Mouse (Mus musculus) heart, embryonic 11.5 days (tissue): ENCODE results near the gene Gjd3. TPM values are rescaled to one million over a fixed set of nuclear protein-coding genes. Genes with fewer than 3 reads are reported as not detected.

ENCODE experiments used
- ATAC-seq: fragments of 200-750 bp; cut with Nextera tagmentation; replicated peaks from 2 replicates; pipeline ENCODE4 v1.8.0; 2017; ENCODE audit warnings: moderate library complexity; ENCODE audit not compliant: insufficient number of reproducible peaks, low FRiP score, low TSS enrichment
- H3K27ac ChIP-seq: fragments of 300-500 bp; sonication (generic); 2 replicates; pipeline ENCODE4 v1.5.1; 2014; ENCODE audit warnings: mild to moderate bottlenecking, low read depth, low read length
- H3K27me3 ChIP-seq: fragments of 300-500 bp; sonication (generic); 2 replicates; pipeline ENCODE4 v1.6.1; 2014; ENCODE audit warnings: mild to moderate bottlenecking, low read length, mixed read lengths; ENCODE audit not compliant: control insufficient read depth, insufficient read depth
- H3K36me3 ChIP-seq: fragments of 300-500 bp; sonication (generic); 2 replicates; pipeline ENCODE4 v1.6.1; 2014; ENCODE audit warnings: mild to moderate bottlenecking, low read length, moderate library complexity, mixed read lengths; ENCODE audit not compliant: control insufficient read depth, insufficient read depth
- H3K4me1 ChIP-seq: fragments of 300-500 bp; sonication (generic); 2 replicates; pipeline ENCODE4 v1.6.1; 2014; ENCODE audit warnings: low read length; ENCODE audit not compliant: control insufficient read depth, insufficient read depth
- H3K4me2 ChIP-seq: fragments of 300-500 bp; sonication (generic); 2 replicates; pipeline ENCODE4 v1.6.1; 2014; ENCODE audit warnings: mild to moderate bottlenecking, moderate library complexity
- H3K4me3 ChIP-seq: fragments of 300-500 bp; sonication (generic); 2 replicates; pipeline ENCODE4 v1.5.1; 2014; ENCODE audit warnings: low read depth, low read length
- H3K9ac ChIP-seq: fragments of 300-500 bp; sonication (generic); 2 replicates; pipeline ENCODE4 v1.6.1; 2014; ENCODE audit warnings: mild to moderate bottlenecking, low read depth, low read length, moderate library complexity
- H3K9me3 ChIP-seq: fragments of 300-500 bp; sonication (generic); replicated peaks from 2 replicates; pipeline ENCODE4 v1.6.1; 2016; ENCODE audit warnings: low read length; ENCODE audit not compliant: control insufficient read depth
- WGBS: fragments of 180-500 bp; shearing (Covaris S2); extraction: QIAGEN DNeasy Blood & Tissue Kit; methylation state at CpG from one replicate; pipeline ENCODE4 v1.1.7; 2014; ENCODE audit not compliant: insufficient replicate concordance; 5-methylcytosine and 5-hydroxymethylcytosine counted together
- polyA plus RNA-seq: library from polyadenylated mRNA; unstranded; fragments of >200 nt; fragmentation: Nextera tagmentation; extraction: Ambion mirVana; gene quantifications from 2 replicates; pipeline ENCODE4 v1.2.1, GENCODE M21; 2014

Gjd3 gene
- polyA plus RNA-seq, 1 experiment from 2014 or later: 1.3 TPM

DNA sequence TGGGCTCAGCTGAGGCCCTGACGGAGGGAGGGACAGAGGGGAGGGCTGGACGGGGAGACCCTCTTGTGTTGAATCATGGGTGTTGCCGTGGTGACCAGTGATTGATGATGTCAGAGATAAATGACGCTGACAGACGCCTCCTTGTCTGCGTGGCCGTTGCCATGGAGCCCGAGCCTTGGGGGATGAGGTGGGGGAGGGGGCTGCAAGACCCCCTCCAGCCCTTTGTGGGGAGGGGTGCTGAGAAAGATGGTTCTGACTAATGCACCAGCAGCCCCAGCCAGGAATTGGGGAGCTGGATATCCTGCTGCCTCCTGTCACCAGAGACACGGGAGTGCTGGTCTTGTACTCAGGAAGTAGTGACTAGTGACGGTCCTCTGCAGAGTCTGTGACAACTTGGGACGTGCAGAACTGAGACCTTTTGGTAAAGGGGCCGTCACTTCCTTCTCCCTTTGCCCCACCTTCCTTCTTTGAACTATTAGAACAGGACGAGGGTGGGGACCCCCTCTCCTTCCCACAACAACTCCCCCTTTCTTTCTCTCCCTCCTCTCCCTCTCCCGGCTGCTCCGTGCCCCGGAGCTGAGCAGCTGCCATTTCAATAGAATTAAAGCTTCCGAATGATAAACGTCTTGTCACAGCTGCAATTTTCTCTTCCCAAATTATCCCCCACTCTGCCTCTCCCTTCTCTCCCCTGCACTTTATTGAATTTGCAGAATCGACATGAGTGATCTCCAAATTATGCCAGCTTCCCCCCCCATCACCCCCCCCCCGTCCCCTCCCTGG lies 13.9 kb downstream of the Gjd3 start:
- peaks cover 75% of the 10 kb centered on the region for H3K4me1 ChIP-seq
- peak overlapping the region; percentile 32 for H3K27ac ChIP-seq
- H3K4me2 ChIP-seq: peak overlapping the region; percentile 22
- no peaks in the 10 kb centered on the region for H3K9me3 ChIP-seq
- no peaks in the 10 kb centered on the region for H3K27me3 ChIP-seq
- ATAC-seq: no peak
- no peak overlapping the region for H3K4me3 ChIP-seq
- H3K36me3 ChIP-seq: peaks cover 33% of the 10 kb centered on the region
- peak overlapping the region; percentile 34; the same call in 1 of the 2 replicates for H3K9ac ChIP-seq
- WGBS: 14% methylated on average over 20 of the region's 20 CpGs

DNA sequence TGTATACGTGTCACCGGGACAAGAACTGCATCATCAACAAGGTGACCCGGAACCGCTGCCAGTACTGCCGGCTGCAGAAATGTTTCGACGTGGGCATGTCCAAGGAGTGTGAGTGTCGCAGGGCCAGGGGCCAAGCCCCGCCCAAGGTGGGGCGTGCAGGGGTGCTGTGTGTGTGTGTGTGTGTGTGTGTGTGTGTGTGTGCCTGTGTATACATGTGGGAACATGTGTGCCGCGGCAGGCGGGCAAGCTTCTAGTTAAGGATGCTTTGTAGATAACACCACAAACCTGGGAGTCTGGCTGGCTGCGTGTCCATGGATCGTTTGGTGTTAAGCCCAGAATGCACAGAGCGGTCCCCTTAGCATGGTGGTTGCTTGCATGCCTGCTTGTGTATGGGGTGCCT lies 14.7 kb downstream of the Gjd3 start:
- Histone ChIP-seq H3K27me3 (no peaks in the 10 kb centered on the region), H3K27ac (peak overlapping the region; percentile 32), H3K4me2 (no peak overlapping the region), H3K36me3 (peaks cover 26% of the 10 kb centered on the region), H3K9me3 (no peaks in the 10 kb centered on the region), H3K4me3 (no peak overlapping the region), H3K9ac (no peak overlapping the region), H3K4me1 (peaks cover 84% of the 10 kb centered on the region)
- 59% methylated on average over 16 of the region's 16 CpGs for WGBS
- no peak for ATAC-seq

DNA sequence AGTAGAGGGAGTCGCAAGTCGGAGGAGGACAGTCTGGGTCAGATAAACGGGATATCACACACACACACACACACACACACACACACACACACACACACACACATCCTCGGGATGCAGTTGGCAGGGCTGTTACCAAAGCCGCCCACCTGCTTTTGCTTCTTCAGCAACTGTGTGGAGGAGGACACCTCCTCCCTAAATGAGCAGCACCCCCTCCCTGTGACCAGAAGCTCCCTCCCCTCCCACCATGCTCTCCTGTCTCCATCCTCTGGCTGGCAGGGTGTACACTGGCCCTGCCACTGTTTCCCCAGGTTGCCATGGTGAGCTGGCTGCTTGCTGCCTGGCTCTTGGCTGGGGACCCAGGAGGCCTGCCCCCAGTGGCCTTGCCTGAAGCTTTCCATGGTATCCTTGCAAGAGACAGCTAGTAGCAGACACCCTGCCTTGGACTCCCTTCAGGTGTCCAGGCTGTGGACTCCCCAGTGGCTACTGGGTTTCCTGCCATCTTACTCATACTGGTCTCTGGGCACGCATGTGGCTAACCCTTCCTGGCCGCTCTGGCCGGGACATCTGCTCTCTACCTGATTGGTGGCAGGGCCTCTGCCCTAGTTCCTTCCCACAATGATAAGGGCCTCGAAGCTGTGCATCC lies 16.2 kb downstream of the Gjd3 start:
- WGBS: 30% methylated on average over 9 of the region's 9 CpGs

DNA sequence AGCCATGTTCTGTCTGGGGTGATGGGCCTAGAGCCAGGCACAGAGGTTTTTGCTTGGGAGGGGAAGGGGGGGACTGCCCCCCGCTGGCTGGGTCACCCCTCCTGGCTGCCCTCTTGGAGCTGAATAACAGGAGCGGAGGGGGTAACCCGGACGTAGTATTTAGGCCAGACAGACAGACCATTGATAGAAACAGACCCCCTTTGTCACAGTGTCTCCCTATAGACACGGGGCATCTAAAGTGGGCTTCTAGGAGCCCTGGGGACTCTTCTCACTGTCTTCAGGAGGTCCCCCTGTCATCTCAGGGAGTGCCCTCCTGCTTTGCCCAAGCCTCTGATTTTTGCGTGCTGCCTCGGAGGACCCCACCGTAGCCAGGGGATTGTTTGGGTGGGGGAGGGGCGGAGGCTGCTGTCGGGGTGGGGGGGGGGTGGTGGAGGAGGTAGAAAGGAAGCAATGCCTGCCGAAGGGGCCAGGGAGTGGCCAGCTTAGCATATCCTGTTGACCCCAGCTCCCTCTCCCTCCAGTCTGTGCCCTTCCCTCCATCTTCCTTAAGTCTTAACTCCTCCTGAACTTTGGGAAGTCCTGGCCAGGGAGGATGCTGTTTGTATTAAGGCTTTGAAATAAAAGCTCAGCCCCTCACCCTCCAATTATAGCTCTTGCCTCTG lies 17.3 kb downstream of the Gjd3 start:
- Histone ChIP-seq H3K4me3 (0 out of 2 replicates have a peak overlapping the region, but pooled peaks have one; percentile 65), H3K27ac (peak overlapping the region; percentile 83), H3K4me2 (peak overlapping the region; percentile 97), H3K4me1 (peaks cover 96% of the 10 kb centered on the region), H3K9me3 (no peaks in the 10 kb centered on the region), H3K9ac (peak overlapping the region; percentile 63), H3K36me3 (peaks cover 17% of the 10 kb centered on the region; the same call in 1 of the 2 replicates), H3K27me3 (no peaks in the 10 kb centered on the region)
- no peak for ATAC-seq
- whole genome bisulfite sequencing: 5% methylated on average over 11 of the region's 11 CpGs

More for the DNA sequence above, 16.2 kb downstream of the Gjd3 start:
- Histone ChIP-seq H3K4me1 (peaks cover 97% of the 10 kb centered on the region), H3K27me3 (no peaks in the 10 kb centered on the region), H3K4me2 (0 out of 2 replicates have a peak overlapping the region, but pooled peaks have one; percentile 5), H3K4me3 (peak overlapping the region; percentile 1; the same call in 1 of the 2 replicates), H3K27ac (0 out of 2 replicates have a peak overlapping the region, but pooled peaks have one; percentile 22), H3K9ac (0 out of 2 replicates have a peak overlapping the region, but pooled peaks have one; percentile 2), H3K9me3 (no peaks in the 10 kb centered on the region), H3K36me3 (peaks cover 21% of the 10 kb centered on the region; the same call in 1 of the 2 replicates)
- no peak for ATAC-seq

DNA sequence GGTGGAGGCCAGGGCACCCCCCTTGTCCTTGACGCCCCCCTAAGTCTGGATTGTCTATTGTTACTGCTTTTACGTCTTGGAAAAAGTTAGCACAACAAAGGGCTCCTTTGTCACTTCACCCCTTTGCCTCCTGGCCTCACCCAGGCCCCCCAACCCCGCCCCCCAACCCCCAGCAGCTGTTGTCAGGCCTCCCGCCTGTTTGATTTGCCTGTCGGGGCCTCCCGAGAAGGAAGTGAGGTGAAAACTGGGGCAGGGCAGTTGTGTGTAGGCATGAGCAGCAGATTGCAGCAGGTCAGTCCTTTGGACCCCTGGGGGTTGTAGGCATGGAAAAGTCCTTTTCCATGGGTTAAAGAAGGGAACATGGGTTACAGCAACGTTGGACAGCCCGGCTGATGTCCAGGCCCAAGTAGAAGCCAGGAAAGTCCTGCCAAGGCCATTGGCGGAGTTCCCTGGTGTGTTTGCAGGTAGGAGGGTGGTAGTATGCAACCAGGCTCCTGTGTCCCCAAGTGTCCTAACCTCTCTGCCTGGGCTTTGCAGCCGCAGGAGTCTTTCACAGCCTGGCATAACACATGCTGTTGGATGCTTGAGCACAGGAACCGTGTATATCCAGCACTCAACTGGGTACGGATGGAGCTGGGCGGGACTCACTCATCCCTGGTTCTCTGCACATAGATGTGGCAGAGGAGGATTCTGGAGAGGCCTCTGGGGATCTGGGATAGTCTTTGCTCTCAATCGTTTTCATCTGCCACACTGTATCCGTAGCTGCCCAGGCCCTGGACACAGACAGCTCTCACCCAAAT lies 18.0 kb downstream of the Gjd3 start:
- peak overlapping the region; percentile 97 for H3K4me2 ChIP-seq
- H3K27ac ChIP-seq: peak overlapping the region; percentile 83
- H3K9ac ChIP-seq: peak overlapping the region; percentile 63
- 31% methylated on average over 15 of the region's 15 CpGs for WGBS
- ATAC-seq: no peak
- H3K27me3 ChIP-seq: no peaks in the 10 kb centered on the region
- peaks cover 94% of the 10 kb centered on the region for H3K4me1 ChIP-seq
- H3K4me3 ChIP-seq: peak overlapping the region; percentile 65
- no peaks in the 10 kb centered on the region for H3K9me3 ChIP-seq
- peaks cover 12% of the 10 kb centered on the region; the same call in 1 of the 2 replicates for H3K36me3 ChIP-seq

DNA sequence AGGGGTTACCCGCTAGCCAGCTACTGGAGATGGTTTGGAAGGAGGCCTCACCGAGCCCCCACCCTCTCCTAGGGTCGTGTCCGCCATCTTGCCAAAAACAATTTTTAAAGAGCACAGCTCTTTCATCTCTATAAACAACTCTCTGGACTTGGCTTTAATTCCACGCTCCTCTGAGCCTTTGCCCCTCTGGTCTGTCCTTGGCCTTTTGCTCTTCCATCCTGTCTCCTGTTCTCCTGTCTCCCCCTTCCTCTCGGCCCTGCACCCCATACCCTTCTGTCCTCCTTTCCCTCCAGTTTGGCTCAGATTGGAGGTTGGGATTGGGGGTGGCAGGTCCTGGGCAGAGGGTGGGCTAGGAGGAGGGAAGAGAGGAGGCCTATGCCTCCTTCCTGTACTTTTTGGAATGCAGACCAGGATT lies 18.6 kb downstream of the Gjd3 start:
- Histone ChIP-seq H3K27ac (peak overlapping the region; percentile 83), H3K4me2 (peak overlapping the region; percentile 97), H3K9ac (peak overlapping the region; percentile 63), H3K4me1 (peaks cover 94% of the 10 kb centered on the region), H3K27me3 (no peaks in the 10 kb centered on the region), H3K36me3 (peaks cover 10% of the 10 kb centered on the region; the same call in 1 of the 2 replicates), H3K9me3 (no peaks in the 10 kb centered on the region), H3K4me3 (peak overlapping the region; percentile 65)
- no peak for ATAC-seq
- 19% methylated on average over 6 of the region's 6 CpGs for WGBS

DNA sequence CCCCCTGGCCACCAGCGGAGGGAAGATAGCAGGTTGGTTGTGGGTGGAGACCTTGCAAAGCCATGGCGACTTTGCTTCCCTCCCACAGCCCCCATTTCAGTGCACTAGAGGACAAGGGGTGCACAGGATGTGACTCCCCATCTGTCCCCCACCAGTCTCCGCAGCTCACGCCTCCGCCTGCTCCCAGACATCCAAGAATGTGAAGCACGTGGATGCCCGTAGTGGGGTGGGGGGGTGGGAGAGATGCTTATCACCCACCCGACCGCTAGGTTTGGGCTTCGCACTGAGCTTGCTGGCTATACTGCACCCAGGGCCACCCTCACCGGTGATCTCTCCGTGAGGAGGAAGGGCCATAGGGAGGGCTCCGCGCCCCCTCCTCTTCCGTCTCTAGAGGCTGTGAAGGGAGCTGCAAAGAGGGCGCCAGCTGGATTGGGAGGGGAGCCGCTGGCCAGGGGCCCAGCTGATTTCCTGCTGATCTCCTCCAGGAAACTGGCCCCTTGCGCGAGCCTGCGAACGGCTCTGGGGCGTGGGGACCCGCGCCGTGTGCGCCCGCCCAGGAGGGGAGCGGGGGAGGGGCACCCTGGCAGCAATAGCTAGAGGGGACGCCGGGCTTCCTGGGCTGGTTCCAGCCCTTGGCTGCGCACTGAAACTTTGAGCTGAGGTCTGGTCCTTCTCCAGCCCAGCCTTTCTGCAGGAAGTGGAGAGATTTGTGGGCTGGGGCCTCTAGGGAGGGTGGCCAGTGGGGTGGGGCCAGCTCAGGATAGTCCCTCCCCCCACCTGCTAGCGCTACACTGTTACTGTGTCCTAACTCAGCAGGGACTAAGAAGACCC lies 19.4 kb downstream of the Gjd3 start:
- no peaks in the 10 kb centered on the region for H3K27me3 ChIP-seq
- peak overlapping the region; percentile 97 for H3K4me2 ChIP-seq
- H3K27ac ChIP-seq: peak overlapping the region; percentile 83
- peak overlapping the region; percentile 65 for H3K4me3 ChIP-seq
- H3K9me3 ChIP-seq: no peaks in the 10 kb centered on the region
- peak; percentile 75 for ATAC-seq
- H3K36me3 ChIP-seq: peaks cover 10% of the 10 kb centered on the region; the same call in 1 of the 2 replicates
- under 1% methylated on average over 32 of the region's 32 CpGs for WGBS
- peak overlapping the region; percentile 63 for H3K9ac ChIP-seq
- peaks cover 92% of the 10 kb centered on the region for H3K4me1 ChIP-seq
